Mouse (Mus musculus): ENCODE measurements around the gene Kcng1. TPM values are rescaled to one million over a fixed set of nuclear protein-coding genes. Genes with fewer than 3 reads are reported as not detected.

Gene Kcng1
- total RNA-seq, 2 experiments from 2014 or later = not detected

Other genes starting within 250 kb of the Kcng1 start
- 1 to 10 TPM in 1 of 2 experiments, under 1 TPM in 1; 0.99 to 1.3 TPM for gene Pard6b, start 200.7 kb downstream of the Kcng1 start, total RNA-seq (2021)
- 10 to 100 TPM; 52.1 to 61.7 TPM for gene Adnp, start 74.6 kb downstream of the Kcng1 start, total RNA-seq (2021)
- 10 to 100 TPM; 26.6 to 27.7 TPM for gene Gm20716, start 51.4 kb downstream of the Kcng1 start, total RNA-seq (2021)
- gene Dpm1, start 51.1 kb downstream of the Kcng1 start, total RNA-seq (2021) = 100 to 1,000 TPM; 104 to 123 TPM
- gene Mocs3, start 51.1 kb downstream of the Kcng1 start, total RNA-seq (2021) = 10 to 100 TPM; 14.3 to 15.8 TPM

Data from adrenal gland, postnatal 36 days (tissue).